Mouse (Mus musculus) CH12.LX (cell line): ENCODE data around the gene Gnb2.

ENCODE experiments used
- CHD2 ChIP-seq: IDR thresholded peaks from 2 replicates; pipeline ENCODE4 v1.6.1; 2011; ENCODE audit warnings: low read length, improper control_type of control experiment
- CTCF ChIP-seq, 2 experiments: IDR thresholded peaks in 1 of 2; conservative IDR thresholded peaks in 1 of 2; 2 replicates each; pipeline ENCODE4 v1.5.1; 2011 to 2012; ENCODE audit warnings: low read depth in 2 of 2, low read length in 2 of 2, improper control_type of control experiment in 1 of 2, inconsistent platforms in 1 of 2, mild to moderate bottlenecking in 1 of 2, moderate library complexity in 1 of 2
- EP300 ChIP-seq: IDR thresholded peaks from 2 replicates; pipeline ENCODE4 v1.6.1; 2011; ENCODE audit warnings: low read length, improper control_type of control experiment
- MAFK ChIP-seq: IDR thresholded peaks from 2 replicates; pipeline ENCODE4 v1.6.1; 2011; ENCODE audit warnings: low read length, improper control_type of control experiment; ENCODE audit not compliant: insufficient replicate concordance
- MAX ChIP-seq: IDR thresholded peaks from 2 replicates; pipeline ENCODE4 v1.6.1; 2011; ENCODE audit warnings: low read length, improper control_type of control experiment
- MYC ChIP-seq: IDR thresholded peaks from 2 replicates; pipeline ENCODE4 v1.6.1; 2011; ENCODE audit warnings: low read depth, mild to moderate bottlenecking, improper control_type of control experiment, low read length
- NELFE ChIP-seq: IDR thresholded peaks from 2 replicates; pipeline ENCODE4 v1.6.1; 2011; ENCODE audit warnings: low read depth, low read length, improper control_type of control experiment
- SMC3 ChIP-seq: IDR thresholded peaks from 2 replicates; pipeline ENCODE4 v1.6.1; 2011; ENCODE audit warnings: low read depth, low read length, improper control_type of control experiment
- TBP ChIP-seq: conservative IDR thresholded peaks from 2 replicates; pipeline ENCODE4 v1.6.1; 2011; ENCODE audit warnings: low read depth, low read length, improper control_type of control experiment

- TF ChIP-seq EP300: no peak
- TF ChIP-seq MAX: no peak
- no peak for TF ChIP-seq CHD2
- TF ChIP-seq NELFE: no peak
- TF ChIP-seq MAFK: no peak
- no peak for TF ChIP-seq TBP
- no peak for TF ChIP-seq CTCF (conservative IDR thresholded peaks at IDR 0.05 in 1 of 2, IDR thresholded peaks at IDR 0.05 in 1 of 2; ENCODE audit: low read depth in 2 of 2, low read length in 2 of 2)
- no peak for TF ChIP-seq MYC
- TF ChIP-seq SMC3: no peak
Measured at GRCm38 (mm10) chr5:137521861-137522260, 11.4 kb downstream of the Gnb2 start.
